Mouse (Mus musculus) intestine, postnatal 0 days (tissue): ENCODE results near the gene Aurka. TPM values are rescaled to one million over a fixed set of nuclear protein-coding genes. Genes with fewer than 3 reads are reported as not detected.

Experiments used
- ATAC-seq: fragments of 200-750 bp; cut with Nextera tagmentation; 2 replicates; pipeline ENCODE4 v1.8.0; 2017; ENCODE audit warnings: mild to moderate bottlenecking, moderate TSS enrichment, moderate library complexity
- H3K27ac ChIP-seq: fragments of 300-500 bp; sonication (generic); 2 replicates; pipeline ENCODE4 v1.5.1; 2014; ENCODE audit warnings: mild to moderate bottlenecking, low read depth, low read length, moderate library complexity
- H3K27me3 ChIP-seq: fragments of 300-500 bp; sonication (generic); replicated peaks from 2 replicates; pipeline ENCODE4 v1.6.1; 2014; ENCODE audit warnings: low read length, mixed read lengths; ENCODE audit not compliant: control insufficient read depth, insufficient read depth
- H3K36me3 ChIP-seq: fragments of 300-500 bp; sonication (generic); 2 replicates; pipeline ENCODE4 v1.6.1; 2014; ENCODE audit warnings: mild to moderate bottlenecking, moderate library complexity; ENCODE audit not compliant: control insufficient read depth, insufficient read depth
- H3K4me1 ChIP-seq: fragments of 300-500 bp; sonication (generic); replicated peaks from 2 replicates; pipeline ENCODE4 v1.6.1; 2014; ENCODE audit warnings: antibody characterized with exemption, low read length, mixed read lengths; ENCODE audit not compliant: control insufficient read depth, insufficient read depth
- H3K4me2 ChIP-seq: fragments of 300-500 bp; sonication (generic); replicated peaks from 2 replicates; pipeline ENCODE4 v1.6.1; 2014; ENCODE audit warnings: low read depth, mild to moderate bottlenecking, moderate library complexity
- H3K4me3 ChIP-seq: fragments of 300-500 bp; sonication (generic); 2 replicates; pipeline ENCODE4 v1.5.1; 2014; ENCODE audit warnings: low read depth, low read length
- H3K9ac ChIP-seq: fragments of 300-500 bp; sonication (generic); 2 replicates; pipeline ENCODE4 v1.6.1; 2014; ENCODE audit warnings: mild to moderate bottlenecking, low read depth, low read length
- H3K9me3 ChIP-seq: fragments of 300-500 bp; sonication (generic); 2 replicates; pipeline ENCODE4 v1.6.1; 2016; ENCODE audit warnings: mixed run types; ENCODE audit not compliant: control insufficient read depth
- CTCF ChIP-seq: sonication (generic); IDR thresholded peaks from 2 replicates; pipeline ENCODE4 v1.5.1; 2016; ENCODE audit warnings: low read depth, mild to moderate bottlenecking, control low read depth, antibody characterized with exemption, moderate library complexity
- WGBS: fragments of 180-500 bp; shearing (Covaris S2); extraction: QIAGEN DNeasy Blood & Tissue Kit; methylation state at CpG from one replicate; pipeline ENCODE4 v1.1.7; 2014; 5-methylcytosine and 5-hydroxymethylcytosine counted together
- polyA plus RNA-seq: library from polyadenylated mRNA; unstranded; fragments of >200 nt; fragmentation: Nextera tagmentation; extraction: Ambion mirVana; gene quantifications from 2 replicates; pipeline ENCODE4 v1.2.1, GENCODE M21; 2015

The Aurka gene
- polyA plus RNA-seq, 1 experiment from 2014 or later = 23.1 TPM

DNA sequence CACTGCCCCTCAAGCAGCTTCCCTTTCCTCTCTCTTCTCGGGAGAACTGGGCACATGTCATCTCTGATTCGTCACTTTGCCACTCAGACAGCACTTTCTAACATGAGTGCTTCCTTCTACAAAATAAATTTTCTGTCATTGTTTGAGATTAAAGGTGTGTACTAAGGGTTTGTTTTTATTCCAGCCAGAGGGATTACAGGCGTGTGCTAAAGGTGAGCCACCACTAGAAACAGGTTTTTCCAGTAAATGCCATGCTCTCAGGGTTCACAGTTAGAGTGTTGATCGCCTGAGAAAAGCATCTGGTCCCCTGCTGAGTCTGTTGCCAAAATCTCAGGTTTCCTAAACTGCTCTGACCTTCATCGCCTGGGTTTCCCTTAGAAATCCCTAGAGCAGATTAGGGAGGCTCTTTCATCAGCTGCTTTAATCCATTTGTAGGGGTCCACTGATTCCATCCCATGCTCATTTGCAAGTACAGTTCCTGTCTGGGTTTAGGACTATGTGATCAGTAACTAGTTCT, 6.7 kb upstream of the Aurka start:
- H3K27me3 ChIP-seq = no peaks in the 10 kb centered on the region
- peaks cover 88% of the 10 kb centered on the region for H3K36me3 ChIP-seq

GRCm38 (mm10) chr2:172376551-172376950, 6.2 kb upstream of the Aurka start:
- Histone ChIP-seq H3K4me3 (no peak overlapping the region), H3K4me1 (no peaks in the 10 kb centered on the region), H3K9ac (no peak overlapping the region), H3K27ac (no peak overlapping the region), H3K36me3 (peaks cover 85% of the 10 kb centered on the region), H3K27me3 (no peaks in the 10 kb centered on the region), H3K9me3 (no peaks in the 10 kb centered on the region), H3K4me2 (no peak overlapping the region)
- 90% methylated on average over 4 of the region's 4 CpGs for WGBS
- no peak for ATAC-seq
- TF ChIP-seq CTCF = no peak

More for the DNA sequence above, 6.7 kb upstream of the Aurka start:
- WGBS = 52% methylated on average over 5 of the region's 5 CpGs
- Histone ChIP-seq H3K4me1 (no peaks in the 10 kb centered on the region), H3K4me2 (no peak overlapping the region), H3K9ac (no peak overlapping the region), H3K9me3 (no peaks in the 10 kb centered on the region), H3K27ac (no peak overlapping the region), H3K4me3 (no peak overlapping the region)
- TF ChIP-seq CTCF = no peak
- no peak for ATAC-seq

DNA sequence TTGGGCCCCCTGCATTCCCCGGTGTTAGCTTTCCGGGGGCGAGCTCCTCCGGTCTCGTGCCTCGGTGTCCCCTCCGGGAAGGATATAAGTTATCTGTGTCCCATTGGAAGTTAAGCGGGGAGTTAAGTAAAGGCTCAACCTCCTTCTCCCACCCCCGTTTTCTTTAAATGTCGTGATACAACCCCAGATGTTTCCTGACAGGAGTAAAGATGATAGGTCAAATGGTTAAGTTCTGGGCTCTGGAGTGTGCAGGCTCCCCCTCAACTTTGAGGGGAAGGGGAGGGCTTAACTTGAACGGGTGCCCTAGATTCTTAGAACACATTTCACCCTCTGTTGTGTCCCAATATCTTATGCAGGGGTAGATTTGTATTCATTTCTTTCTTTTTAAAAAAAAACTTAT, 923 bp upstream of the Aurka start:
- no peaks in the 10 kb centered on the region for H3K27me3 ChIP-seq
- H3K4me3 ChIP-seq = peak overlapping the region; percentile 95
- no peak for TF ChIP-seq CTCF
- H3K4me2 ChIP-seq = peak overlapping the region; percentile 84
- H3K27ac ChIP-seq = 0 out of 2 replicates have a peak overlapping the region, but pooled peaks have one; percentile 75
- H3K36me3 ChIP-seq = peaks cover 45% of the 10 kb centered on the region
- ATAC-seq = no peak
- no peaks in the 10 kb centered on the region for H3K4me1 ChIP-seq
- H3K9me3 ChIP-seq = no peaks in the 10 kb centered on the region
- peak overlapping the region; percentile 87 for H3K9ac ChIP-seq
- WGBS = under 1% methylated on average over 11 of the region's 11 CpGs

- 87% methylated on average over 7 of the region's 7 CpGs for WGBS
- no peaks in the 10 kb centered on the region for H3K9me3 ChIP-seq
- no peak overlapping the region for H3K9ac ChIP-seq
- H3K27me3 ChIP-seq = no peaks in the 10 kb centered on the region
- no peak overlapping the region for H3K4me3 ChIP-seq
- H3K27ac ChIP-seq = no peak overlapping the region
- no peak for ATAC-seq
- H3K36me3 ChIP-seq = peaks cover 75% of the 10 kb centered on the region
- H3K4me2 ChIP-seq = no peak overlapping the region
- no peaks in the 10 kb centered on the region for H3K4me1 ChIP-seq
- no peak for TF ChIP-seq CTCF
Measured at GRCm38 (mm10) chr2:172363176-172363575, 7.2 kb downstream of the Aurka start.

DNA sequence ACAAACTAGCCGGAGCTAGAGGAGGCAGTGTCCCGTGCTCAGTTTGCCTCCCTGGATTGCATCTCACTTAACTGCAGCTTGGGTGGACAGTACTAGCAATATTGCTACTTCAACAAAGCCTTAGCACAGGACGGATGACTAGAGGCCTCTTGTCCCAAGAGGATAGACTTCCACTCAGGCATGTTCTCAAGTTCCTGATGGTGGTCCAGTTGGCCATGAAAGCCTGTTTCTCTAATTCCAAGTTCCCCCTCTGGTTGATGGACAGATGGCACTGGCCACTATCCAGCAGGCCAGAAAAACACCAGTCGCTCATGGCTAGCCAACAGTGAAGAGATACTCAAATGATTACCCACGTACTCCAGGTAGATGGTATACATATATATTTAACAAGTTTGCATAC, 14.5 kb downstream of the Aurka start:
- ATAC-seq = no peak
- Histone ChIP-seq H3K27ac (no peak overlapping the region), H3K9me3 (no peaks in the 10 kb centered on the region), H3K4me2 (no peak overlapping the region), H3K9ac (no peak overlapping the region), H3K4me3 (no peak overlapping the region), H3K27me3 (no peaks in the 10 kb centered on the region), H3K4me1 (no peaks in the 10 kb centered on the region), H3K36me3 (peaks cover 82% of the 10 kb centered on the region)
- TF ChIP-seq CTCF = no peak
- WGBS = 84% methylated on average over 5 of the region's 5 CpGs

DNA sequence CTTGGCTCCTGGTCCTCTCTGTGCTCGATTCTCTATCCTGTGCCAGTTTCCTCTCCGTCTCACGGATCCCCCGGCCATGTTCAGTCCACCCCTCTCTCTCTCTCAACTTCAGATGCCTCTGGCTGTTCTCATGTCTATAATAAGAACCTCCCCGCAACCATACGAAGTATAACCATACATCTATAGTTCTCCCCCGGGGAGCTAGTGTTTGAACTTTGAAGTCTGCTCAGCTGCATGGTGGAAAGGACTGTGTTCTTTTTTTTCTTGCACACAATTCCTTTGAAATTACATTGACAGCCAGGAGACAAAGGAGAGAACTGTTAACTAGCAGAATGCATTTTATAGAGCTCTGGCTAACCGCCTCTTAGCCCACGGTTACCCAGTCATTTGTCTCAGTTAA, 15.6 kb downstream of the Aurka start:
- Histone ChIP-seq H3K9ac (no peak overlapping the region), H3K4me2 (no peak overlapping the region), H3K27me3 (no peaks in the 10 kb centered on the region), H3K9me3 (no peaks in the 10 kb centered on the region), H3K36me3 (peaks cover 72% of the 10 kb centered on the region), H3K4me3 (no peak overlapping the region), H3K27ac (no peak overlapping the region), H3K4me1 (no peaks in the 10 kb centered on the region)
- TF ChIP-seq CTCF = no peak
- 78% methylated on average over 9 of the region's 9 CpGs for WGBS
- no peak for ATAC-seq

- no peaks in the 10 kb centered on the region for H3K27me3 ChIP-seq
- no peak overlapping the region for H3K27ac ChIP-seq
- no peak overlapping the region for H3K9ac ChIP-seq
- H3K4me3 ChIP-seq = no peak overlapping the region
- ATAC-seq = no peak
- TF ChIP-seq CTCF = no peak
- no peak overlapping the region for H3K4me2 ChIP-seq
- H3K9me3 ChIP-seq = no peaks in the 10 kb centered on the region
- H3K4me1 ChIP-seq = no peaks in the 10 kb centered on the region
- WGBS = 82% methylated on average over 9 of the region's 9 CpGs
- peaks cover 56% of the 10 kb centered on the region for H3K36me3 ChIP-seq
Measured at GRCm38 (mm10) chr2:172353218-172353617, 17.1 kb downstream of the Aurka start.
